Mouse (Mus musculus) R1 (cell line): ENCODE data around the gene Plekhh1.

Source experiments
- DNase-seq: peaks from one replicate; pipeline ENCODE4 v3.0.0-alpha.2; 2018; ENCODE audit warnings: low read depth, low spot score

The Plekhh1 gene

GRCm38 (mm10) chr12:79070736-79071333, 41.9 kb downstream of the Plekhh1 start:
- no peak for DNase-seq

DNA sequence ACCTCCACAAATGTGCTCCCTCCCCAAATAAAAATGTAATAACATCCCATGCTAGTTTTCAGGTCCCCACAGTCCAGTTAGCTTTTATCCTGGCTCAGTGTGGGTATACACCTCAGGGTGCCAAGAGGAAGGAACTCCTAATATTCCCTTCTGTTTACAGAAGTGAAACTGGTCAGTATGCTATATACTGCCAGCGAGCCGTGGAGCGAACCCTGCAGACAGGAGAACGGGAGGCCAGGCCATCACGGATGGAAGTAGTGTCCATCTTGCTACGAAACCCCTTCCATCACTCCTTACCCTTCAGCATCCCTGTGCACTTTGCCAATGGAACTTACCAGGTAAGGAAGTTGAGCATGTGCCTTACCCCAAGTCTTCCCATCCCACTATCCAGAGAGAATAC, 43.6 kb downstream of the Plekhh1 start:
- DNase-seq, result no peak

GRCm38 (mm10) chr12:79073362-79073761, 44.4 kb downstream of the Plekhh1 start:
- no peak for DNase-seq

GRCm38 (mm10) chr12:79089182-79089812, 60.3 kb downstream of the Plekhh1 start, which contains the start of gene Pigh:
Gene Pigh, minus strand, starts transcription at chr12:79089651.
- DNase-seq, result peak; percentile 93

DNA sequence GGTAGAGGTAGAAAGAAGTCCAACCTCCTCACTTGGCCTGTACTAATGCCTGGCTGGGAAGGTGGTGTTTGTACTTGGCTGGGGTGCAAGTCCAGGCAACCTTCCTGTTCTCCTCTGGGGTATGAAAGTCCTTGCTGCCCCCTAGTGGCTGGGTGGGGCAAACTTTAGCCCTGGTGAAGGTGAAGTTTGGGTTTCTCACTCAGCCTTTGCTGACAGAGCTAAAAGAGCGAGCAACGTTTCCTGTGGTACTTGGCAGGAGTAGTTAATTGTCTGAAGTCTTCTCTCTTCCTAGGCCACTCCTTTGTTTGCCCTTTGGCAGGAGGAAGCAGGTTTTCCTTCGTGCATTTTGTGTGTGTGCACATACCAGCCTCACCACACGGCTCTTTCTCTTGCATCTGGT, 63.6 kb downstream of the Plekhh1 start:
- DNase-seq, result peak; percentile 80

- peak; percentile 57 for DNase-seq
These were observed 68.3 kb downstream of the Plekhh1 start for GRCm38 (mm10) chr12:79097106-79097752.

DNA sequence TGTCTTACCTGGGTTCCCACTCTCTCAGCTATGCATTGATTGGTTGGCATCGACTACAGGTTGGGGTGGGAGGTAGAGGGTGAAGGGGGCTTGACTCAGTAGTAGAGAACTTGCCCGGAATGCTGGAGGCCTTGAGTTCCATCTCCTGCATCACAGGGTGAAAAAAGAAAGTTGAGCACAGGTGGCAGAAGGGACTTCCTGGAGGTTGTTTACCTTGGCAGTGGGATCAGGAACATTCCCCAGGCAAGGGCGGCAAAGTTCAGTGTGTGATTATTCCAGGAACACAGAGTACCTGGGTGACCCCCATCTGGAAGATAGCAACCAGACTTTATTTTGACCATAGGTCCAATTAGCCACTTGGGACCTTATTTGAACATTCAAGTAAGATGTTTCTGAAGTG, 74.8 kb downstream of the Plekhh1 start:
- no peak for DNase-seq

DNA sequence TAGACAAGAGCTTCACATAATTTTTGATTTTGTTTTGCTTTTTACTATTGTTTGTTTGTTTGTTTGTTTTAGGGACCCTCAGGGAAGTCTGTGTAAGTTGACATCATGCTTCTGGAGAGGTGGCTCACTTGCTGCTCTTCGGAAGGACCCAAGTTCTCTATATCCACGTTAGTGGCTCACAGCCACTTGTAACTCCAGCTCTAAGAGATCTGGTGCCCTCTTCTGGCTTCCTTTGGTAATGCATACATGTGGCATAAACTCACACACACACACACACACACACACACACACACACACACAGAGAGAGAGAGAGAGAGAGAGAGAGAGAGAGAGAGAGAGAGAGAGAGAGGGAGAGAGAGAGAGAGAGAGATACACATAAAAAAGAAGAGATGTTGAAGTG, 75.6 kb downstream of the Plekhh1 start:
- DNase-seq, result peak; percentile 74

- DNase-seq, result no peak
These were observed 76.3 kb downstream of the Plekhh1 start for GRCm38 (mm10) chr12:79105312-79105711.

DNA sequence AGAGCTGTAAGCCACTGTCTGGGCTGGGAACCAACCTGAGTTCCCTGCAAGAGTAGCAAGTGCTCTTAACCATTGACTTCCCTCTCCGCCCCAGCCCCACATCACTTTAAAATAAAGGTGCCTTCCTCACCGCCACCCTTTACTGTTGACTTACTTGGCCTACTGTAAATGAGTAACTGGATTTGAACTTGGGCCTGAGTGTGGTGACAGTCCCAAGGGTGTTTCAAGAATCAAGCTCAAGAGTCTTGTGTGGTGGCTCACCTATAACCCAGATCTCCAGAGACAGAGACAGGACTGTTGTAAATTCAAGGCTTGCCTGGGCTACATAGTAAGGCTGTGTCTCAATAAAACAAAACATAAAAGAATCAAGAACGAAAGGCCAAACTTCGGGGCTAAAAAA, 90.0 kb downstream of the Plekhh1 start:
- DNase-seq, result no peak

DNA sequence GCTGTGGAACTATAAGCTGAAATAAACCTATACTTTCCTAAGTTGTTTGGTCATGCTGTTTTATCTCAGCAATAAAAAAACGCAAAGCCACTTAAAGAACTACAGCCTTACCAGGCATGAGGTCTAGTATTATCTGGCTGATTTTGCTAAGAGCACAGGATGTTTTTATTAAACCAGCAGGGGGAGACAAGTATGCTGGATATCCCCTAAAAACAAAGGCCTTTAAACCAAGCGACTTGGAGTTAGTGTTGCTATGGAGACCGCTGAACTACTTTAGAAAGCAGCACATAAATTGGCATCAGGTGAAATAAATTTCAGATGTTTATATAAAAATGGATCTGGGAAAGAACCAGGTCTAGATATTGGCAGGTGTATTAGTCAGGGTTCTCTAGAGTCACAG, 93.9 kb downstream of the Plekhh1 start:
- DNase-seq, result peak; percentile 75

DNA sequence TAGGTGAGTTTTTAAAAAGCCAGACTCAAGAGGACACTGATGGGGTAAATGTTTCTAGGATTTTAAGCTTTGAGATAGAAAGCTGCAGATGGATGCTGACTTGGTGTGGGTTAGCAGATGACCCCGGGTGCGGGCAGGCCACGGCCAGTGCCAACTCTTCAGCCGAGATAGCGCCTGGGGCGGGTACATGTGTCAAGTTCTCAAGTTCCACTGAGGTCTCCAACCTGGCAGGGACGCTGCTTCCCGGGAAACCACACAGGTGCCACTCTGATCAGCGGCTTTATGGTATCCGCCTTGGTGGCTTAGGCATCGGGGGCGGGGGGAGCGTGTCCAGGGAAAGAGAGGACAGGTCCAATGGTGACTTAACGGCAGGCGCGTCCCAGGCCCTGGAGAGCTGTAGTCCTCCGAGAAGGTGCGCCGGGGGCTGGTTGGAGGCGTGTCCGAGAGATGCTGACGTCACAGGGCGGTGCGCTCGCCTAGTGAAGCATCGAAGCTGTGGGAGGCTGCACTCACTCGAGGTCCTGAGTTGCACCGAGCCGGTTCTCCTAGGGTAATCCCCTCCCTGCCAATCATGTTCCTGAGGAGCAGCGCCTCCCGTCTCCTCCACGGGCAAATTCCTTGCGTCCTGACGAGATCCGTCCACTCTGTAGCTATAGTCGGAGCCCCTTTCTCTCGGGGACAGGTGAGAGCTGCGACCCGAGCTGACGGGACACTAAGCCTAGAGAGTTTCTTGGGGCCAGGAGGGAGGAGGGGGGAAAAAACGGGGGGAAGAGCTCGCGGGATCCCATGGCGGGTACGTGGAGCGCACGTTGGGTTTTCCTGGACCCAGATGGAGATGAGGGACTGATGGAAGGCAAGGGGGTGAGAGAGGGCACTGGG, 101.6 kb downstream of the Plekhh1 start, which contains the start of gene Arg2:
Gene Arg2, plus strand, starts transcription at position 479 of the 879 bp plus-strand sequence.
- peak; percentile 86 for DNase-seq
